In the genomic region with DNA sequence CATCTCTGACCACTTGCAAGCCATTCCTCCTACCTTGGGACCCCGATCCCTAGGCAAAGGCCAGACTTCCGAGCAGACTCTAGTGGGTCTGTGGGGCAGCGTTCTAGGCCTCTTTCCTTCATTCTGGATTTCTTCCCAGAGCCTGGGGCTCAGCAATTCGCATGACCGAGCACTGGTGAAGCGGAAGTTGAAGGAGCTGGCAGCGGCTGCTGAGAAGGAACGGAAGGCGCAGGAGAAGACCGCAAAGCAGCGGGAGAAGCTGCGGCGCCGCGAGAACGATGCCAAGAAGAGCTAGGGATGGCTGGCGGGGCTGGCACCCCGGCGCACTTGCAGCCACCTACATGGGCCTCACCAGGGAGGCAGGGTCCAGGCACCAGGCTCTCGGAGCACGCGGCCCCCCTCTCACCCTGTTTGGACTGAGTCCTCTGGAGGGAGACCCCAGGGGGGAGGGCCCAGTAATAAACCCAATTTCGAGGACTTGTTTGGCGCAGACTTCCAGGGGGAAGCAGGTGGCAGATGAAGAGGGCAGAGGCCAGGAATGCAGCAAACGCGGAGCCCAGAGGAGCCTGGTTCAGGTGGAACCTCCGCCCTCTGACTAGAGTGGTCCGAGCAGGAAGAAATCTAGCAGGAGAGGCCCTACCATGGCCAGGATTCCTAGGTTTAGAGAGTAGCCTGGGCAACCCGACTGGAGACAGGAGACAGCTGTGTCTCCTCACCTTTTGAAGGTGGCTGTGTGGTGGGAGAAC, we compare ENCODE assay signal across 12 mouse cellular contexts. TPM values are rescaled to one million over a fixed set of nuclear protein-coding genes. Genes with fewer than 3 reads are reported as not detected.
DNase-seq lines count a peak whose midpoint lies in the region; ATAC-seq and TF ChIP-seq lines count a peak whose summit lies in the region.
"Had no signal": no experiment of that assay in that cellular context is flagged by ENCODE, and none has a peak within 500 bp of the region (broad histone marks: within the 10 kb centered on the region; RNA-seq: fewer than 3 reads in every experiment).

No protein-coding gene starts in this region.

- DNase-seq in liver, postnatal 0 days, result no peak
- peak; percentile 91 for DNase-seq in cerebellum, adult 11 months
- DNase-seq in kidney, postnatal 36 days, result peak; percentile 74 to 76
- DNase-seq in urinary bladder, adult 2 months (ENCODE audit: low spot score), result no peak
- DNase-seq in heart, postnatal 36 days, result no peak
- DNase-seq: thymus, postnatal 14 days had no signal

- H3K27ac ChIP-seq in liver, postnatal 0 days (ENCODE audit: low read depth), result no peak overlapping the region
- H3K27ac ChIP-seq in liver, embryonic 12.5 days, result no peak overlapping the region
- H3K27ac ChIP-seq in forebrain, embryonic 13.5 days, result peak overlapping the region; percentile 62
- H3K27ac ChIP-seq in intestine, embryonic 16.5 days (ENCODE audit: low read length), result no peak overlapping the region
- H3K27ac ChIP-seq: limb, embryonic 13.5 days; neural tube, embryonic 12.5 days had no signal

- WGBS in liver, postnatal 0 days (ENCODE audit: insufficient replicate concordance), result 84% methylated on average over 29 of the region's 29 CpGs
- WGBS in liver, embryonic 12.5 days (ENCODE audit: insufficient replicate concordance), result 76% methylated on average over 29 of the region's 29 CpGs
- WGBS in forebrain, embryonic 13.5 days, result 50% methylated on average over 29 of the region's 29 CpGs
- 72% methylated on average over 29 of the region's 29 CpGs for WGBS in intestine, embryonic 16.5 days

- H3K9me3 ChIP-seq in liver, postnatal 0 days (ENCODE audit: low read length), result no peaks in the 10 kb centered on the region
- H3K9me3 ChIP-seq in liver, embryonic 12.5 days (replicated peaks), result no peaks in the 10 kb centered on the region
- no peaks in the 10 kb centered on the region for H3K9me3 ChIP-seq in forebrain, embryonic 13.5 days (replicated peaks)
- no peaks in the 10 kb centered on the region for H3K9me3 ChIP-seq in intestine, embryonic 16.5 days (ENCODE audit: control insufficient read depth, low read length)
- H3K9me3 ChIP-seq: limb, embryonic 13.5 days; neural tube, embryonic 12.5 days had no signal

- TF ChIP-seq EP300 in liver, postnatal 0 days (IDR thresholded peaks at IDR 0.05; ENCODE audit: low read depth), result no peak

- intact Hi-C loops in heart, postnatal 36 days (cut with DNase I), result no loop called here

- H3K27me3 ChIP-seq in liver, postnatal 0 days (ENCODE audit: insufficient read depth, low read length), result peaks cover 6% of the 10 kb centered on the region; the same call in 1 of the 2 replicates
- peaks cover 20% of the 10 kb centered on the region for H3K27me3 ChIP-seq in liver, embryonic 12.5 days (replicated peaks)
- no peaks in the 10 kb centered on the region for H3K27me3 ChIP-seq in forebrain, embryonic 13.5 days
- no peaks in the 10 kb centered on the region for H3K27me3 ChIP-seq in intestine, embryonic 16.5 days (replicated peaks; ENCODE audit: control insufficient read depth, insufficient read depth, low read length)
- H3K27me3 ChIP-seq: limb, embryonic 13.5 days; neural tube, embryonic 12.5 days had no signal

- no peak for ATAC-seq in liver, postnatal 0 days
- ATAC-seq in liver, embryonic 12.5 days, result no peak
- ATAC-seq in forebrain, embryonic 13.5 days, result peak; percentile 11; the same call in 1 of the 2 replicates
- no peak for ATAC-seq in intestine, embryonic 16.5 days

- H3K9ac ChIP-seq in liver, postnatal 0 days (replicated peaks), result 0 out of 2 replicates have a peak overlapping the region, but pooled peaks have one; percentile 5
- H3K9ac ChIP-seq in liver, embryonic 12.5 days, result no peak overlapping the region
- H3K9ac ChIP-seq in forebrain, embryonic 13.5 days, result no peak overlapping the region
- no peak overlapping the region for H3K9ac ChIP-seq in intestine, embryonic 16.5 days (ENCODE audit: low read depth, low read length)
- H3K9ac ChIP-seq: limb, embryonic 13.5 days; neural tube, embryonic 12.5 days had no signal

- H3K36me3 ChIP-seq in liver, postnatal 0 days (replicated peaks; ENCODE audit: insufficient read depth, low read length), result peaks cover 41% of the 10 kb centered on the region
- peaks cover 67% of the 10 kb centered on the region for H3K36me3 ChIP-seq in liver, embryonic 12.5 days
- peaks cover 71% of the 10 kb centered on the region for H3K36me3 ChIP-seq in forebrain, embryonic 13.5 days (ENCODE audit: poor library complexity, severe bottlenecking)
- peaks cover 4% of the 10 kb centered on the region; the same call in 1 of the 2 replicates for H3K36me3 ChIP-seq in intestine, embryonic 16.5 days (ENCODE audit: control insufficient read depth, insufficient read depth, low read length)

- H3K4me3 ChIP-seq in liver, postnatal 0 days (ENCODE audit: low read depth, low read length), result no peak overlapping the region
- no peak overlapping the region for H3K4me3 ChIP-seq in liver, embryonic 12.5 days
- no peak overlapping the region for H3K4me3 ChIP-seq in forebrain, embryonic 13.5 days
- no peak overlapping the region for H3K4me3 ChIP-seq in intestine, embryonic 16.5 days (ENCODE audit: low read length)
- H3K4me3 ChIP-seq: limb, embryonic 13.5 days; neural tube, embryonic 12.5 days had no signal

- H3K4me2 ChIP-seq in liver, postnatal 0 days (ENCODE audit: low read depth, low read length), result no peak overlapping the region
- H3K4me2 ChIP-seq in liver, embryonic 12.5 days, result no peak overlapping the region
- H3K4me2 ChIP-seq in forebrain, embryonic 13.5 days, result no peak overlapping the region
- no peak overlapping the region for H3K4me2 ChIP-seq in intestine, embryonic 16.5 days (ENCODE audit: low read depth, low read length)
- H3K4me2 ChIP-seq: heart, embryonic 11.5 days; limb, embryonic 13.5 days; neural tube, embryonic 12.5 days had no signal

- peaks cover 6% of the 10 kb centered on the region; the same call in 1 of the 2 replicates for H3K4me1 ChIP-seq in liver, postnatal 0 days (ENCODE audit: insufficient read depth)
- peaks cover 51% of the 10 kb centered on the region for H3K4me1 ChIP-seq in liver, embryonic 12.5 days
- peaks cover 24% of the 10 kb centered on the region for H3K4me1 ChIP-seq in forebrain, embryonic 13.5 days
- no peaks in the 10 kb centered on the region for H3K4me1 ChIP-seq in intestine, embryonic 16.5 days (ENCODE audit: control insufficient read depth, insufficient read depth, low read length)

- TF ChIP-seq CTCF in liver, postnatal 0 days (IDR thresholded peaks at IDR 0.05; ENCODE audit: low read depth), result no peak

RNA-seq across cellular contexts. Expression of gene Samd14, which starts 14.9 kb away (rescaled TPM):
- polyA plus RNA-seq in liver, postnatal 0 days (2015; fragmentation: Nextera tagmentation; extraction: Ambion mirVana), result 14.5 and 16.1 TPM in 2 replicates
- 53.8 and 56.7 TPM in 2 replicates for polyA plus RNA-seq in liver, embryonic 12.5 days (2016; fragmentation: Nextera tagmentation; extraction: Ambion mirVana)
- polyA plus RNA-seq in forebrain, embryonic 13.5 days (2015; fragmentation: Nextera tagmentation; extraction: Ambion mirVana), result 89.2 and 95.0 TPM in 2 replicates
- polyA plus RNA-seq in urinary bladder, adult 2 months (2012; rRNA removed), result 5.8 and 9.6 TPM in 2 replicates
- 1 to 10 TPM; 1.2 to 1.3 TPM for total RNA-seq in heart, postnatal 36 days (2021)
- polyA plus RNA-seq in intestine, embryonic 16.5 days (2015; fragmentation: Nextera tagmentation; extraction: Ambion mirVana), result 13.2 and 13.6 TPM in 2 replicates

RNA-seq across cellular contexts. Expression of gene Pdk2, which starts 16.5 kb away (rescaled TPM):
- polyA plus RNA-seq in liver, postnatal 0 days (2015; fragmentation: Nextera tagmentation; extraction: Ambion mirVana), result 16.2 and 17.3 TPM in 2 replicates
- polyA plus RNA-seq in liver, embryonic 12.5 days (2016; fragmentation: Nextera tagmentation; extraction: Ambion mirVana), result 10.0 and 11.0 TPM in 2 replicates
- 19.7 and 20.2 TPM in 2 replicates for polyA plus RNA-seq in forebrain, embryonic 13.5 days (2015; fragmentation: Nextera tagmentation; extraction: Ambion mirVana)
- polyA plus RNA-seq in urinary bladder, adult 2 months (2012; rRNA removed), result 34.6 and 59.4 TPM in 2 replicates
- 100 to 1,000 TPM; 439 to 481 TPM for total RNA-seq in heart, postnatal 36 days (2021)
- 42.2 and 48.2 TPM in 2 replicates for polyA plus RNA-seq in intestine, embryonic 16.5 days (2015; fragmentation: Nextera tagmentation; extraction: Ambion mirVana)

RNA-seq across cellular contexts. Expression of gene Ppp1r9b, which starts 33.8 kb away (rescaled TPM):
- polyA plus RNA-seq in liver, postnatal 0 days (2015; fragmentation: Nextera tagmentation; extraction: Ambion mirVana), result 5.7 and 6.1 TPM in 2 replicates
- 13.4 and 14.1 TPM in 2 replicates for polyA plus RNA-seq in liver, embryonic 12.5 days (2016; fragmentation: Nextera tagmentation; extraction: Ambion mirVana)
- polyA plus RNA-seq in forebrain, embryonic 13.5 days (2015; fragmentation: Nextera tagmentation; extraction: Ambion mirVana), result 15.8 and 16.3 TPM in 2 replicates
- polyA plus RNA-seq in urinary bladder, adult 2 months (2012; rRNA removed), result 16.0 and 35.7 TPM in 2 replicates
- 10 to 100 TPM; 46.3 to 50.8 TPM for total RNA-seq in heart, postnatal 36 days (2021)
- 5.2 and 5.6 TPM in 2 replicates for polyA plus RNA-seq in intestine, embryonic 16.5 days (2015; fragmentation: Nextera tagmentation; extraction: Ambion mirVana)

RNA-seq across cellular contexts. Expression of gene Sgca, which starts 48.5 kb away (rescaled TPM):
- 0.13 and 0.96 TPM in 2 replicates for polyA plus RNA-seq in liver, postnatal 0 days (2015; fragmentation: Nextera tagmentation; extraction: Ambion mirVana)
- 0.17 TPM in 1 of 2 replicates, not detected in the other for polyA plus RNA-seq in liver, embryonic 12.5 days (2016; fragmentation: Nextera tagmentation; extraction: Ambion mirVana)
- polyA plus RNA-seq in forebrain, embryonic 13.5 days (2015; fragmentation: Nextera tagmentation; extraction: Ambion mirVana), result not detected in 2 replicates
- polyA plus RNA-seq in urinary bladder, adult 2 months (2012; rRNA removed), result 69.2 and 93.5 TPM in 2 replicates
- total RNA-seq in heart, postnatal 36 days (2021), result 100 to 1,000 TPM; 185 to 189 TPM
- 0.26 and 0.36 TPM in 2 replicates for polyA plus RNA-seq in intestine, embryonic 16.5 days (2015; fragmentation: Nextera tagmentation; extraction: Ambion mirVana)

RNA-seq across cellular contexts. Expression of gene Itga3, which starts 52.0 kb away (rescaled TPM):
- polyA plus RNA-seq in liver, postnatal 0 days (2015; fragmentation: Nextera tagmentation; extraction: Ambion mirVana), result 0.97 and 1.0 TPM in 2 replicates
- 2.8 and 3.6 TPM in 2 replicates for polyA plus RNA-seq in liver, embryonic 12.5 days (2016; fragmentation: Nextera tagmentation; extraction: Ambion mirVana)
- 2.4 and 3.9 TPM in 2 replicates for polyA plus RNA-seq in forebrain, embryonic 13.5 days (2015; fragmentation: Nextera tagmentation; extraction: Ambion mirVana)
- polyA plus RNA-seq in urinary bladder, adult 2 months (2012; rRNA removed), result 55.1 and 58.8 TPM in 2 replicates
- 10 to 100 TPM; 11.2 to 11.4 TPM for total RNA-seq in heart, postnatal 36 days (2021)
- polyA plus RNA-seq in intestine, embryonic 16.5 days (2015; fragmentation: Nextera tagmentation; extraction: Ambion mirVana), result 35.7 and 39.9 TPM in 2 replicates

Comparison
In these comparisons a context has a peak if more than half of its experiments do, and no peak if none do; other contexts are left out.
1. DNase-seq: peak in cerebellum, adult 11 months (single experiment) and kidney, postnatal 36 days (2 of 2); none in liver, postnatal 0 days (single experiment), urinary bladder, adult 2 months (single experiment) and heart, postnatal 36 days (0 of 2).